Mouse (Mus musculus): ENCODE data around the gene Calhm3. TPM values are rescaled to one million over a fixed set of nuclear protein-coding genes. Genes with fewer than 3 reads are reported as not detected.

Gene Calhm3
- polyA plus RNA-seq, 1 experiment from 2014 or later, result not detected

DNA sequence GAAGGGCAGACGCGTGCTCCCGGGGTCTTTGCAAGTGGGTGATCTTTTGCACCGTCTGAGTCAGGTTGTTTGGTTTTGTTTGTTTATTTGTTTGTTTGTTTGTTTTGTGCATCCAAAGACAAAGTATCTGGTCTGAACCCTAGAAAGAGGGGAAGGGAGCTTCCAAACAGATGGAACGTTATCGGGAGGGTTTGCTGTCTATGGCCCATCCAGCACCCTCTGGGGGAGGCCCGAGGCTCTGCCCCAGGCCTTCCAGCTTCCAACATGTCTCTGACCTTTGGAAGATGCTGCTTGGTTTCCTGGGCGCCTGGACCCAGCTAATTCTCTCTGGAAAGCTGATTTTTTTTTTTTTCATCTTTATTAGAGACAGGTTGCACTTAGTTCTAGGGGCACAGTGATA, 22.4 kb upstream of the Calhm3 start:
- Histone ChIP-seq H3K27ac (no peak overlapping the region), H3K36me3 (no peaks in the 10 kb centered on the region), H3K9ac (no peak overlapping the region), H3K9me3 (peaks cover 8% of the 10 kb centered on the region), H3K4me2 (replicated peaks) (peak overlapping the region; percentile 93), H3K27me3 (peaks cover 31% of the 10 kb centered on the region), H3K4me3 (peak overlapping the region; percentile 68), H3K4me1 (peaks cover 14% of the 10 kb centered on the region)
- ATAC-seq (ENCODE audit: insufficient number of reproducible peaks, insufficient read depth, low FRiP score, low TSS enrichment), result no peak
- WGBS, result 9% methylated on average over 8 of the region's 8 CpGs

DNA sequence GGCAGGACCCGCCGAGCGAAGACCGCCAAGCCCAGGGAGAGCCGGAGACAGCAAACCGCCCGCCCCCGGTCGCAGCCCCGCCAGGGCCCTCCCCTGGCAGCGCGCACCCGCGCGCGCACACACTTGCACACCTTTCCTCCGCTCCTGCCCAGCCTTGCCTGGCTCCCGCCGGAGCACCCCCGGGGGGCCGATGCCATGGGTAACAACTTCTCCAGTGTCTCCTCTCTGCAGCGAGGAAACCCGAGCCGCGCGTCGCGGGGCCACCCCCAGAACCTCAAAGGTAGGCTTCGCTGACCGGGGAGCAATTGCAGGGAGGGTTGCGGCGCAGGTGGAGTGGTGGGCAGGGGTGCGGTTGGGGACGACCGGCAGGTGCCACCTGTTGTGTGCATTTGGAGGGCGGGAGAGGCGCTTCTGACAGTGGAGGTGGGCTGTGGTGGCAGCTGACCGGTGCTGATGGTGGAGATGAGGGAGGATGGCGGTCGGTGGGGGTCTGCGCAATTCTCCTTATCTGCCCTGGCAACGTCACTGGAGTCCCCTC, 21.8 kb upstream of the Calhm3 start:
- 0 out of 2 replicates have a peak, but pooled peaks have one; percentile 57 for ATAC-seq (ENCODE audit: insufficient number of reproducible peaks, insufficient read depth, low FRiP score, low TSS enrichment)
- peak overlapping the region; percentile 93 for H3K4me2 ChIP-seq (replicated peaks)
- H3K9me3 ChIP-seq, result peaks cover 8% of the 10 kb centered on the region
- peaks cover 31% of the 10 kb centered on the region for H3K27me3 ChIP-seq
- WGBS, result under 1% methylated on average over 38 of the region's 42 CpGs
- peak overlapping the region; percentile 50; the same call in 1 of the 2 replicates for H3K27ac ChIP-seq
- peak overlapping the region; percentile 73 for H3K9ac ChIP-seq
- no peaks in the 10 kb centered on the region for H3K36me3 ChIP-seq
- H3K4me3 ChIP-seq, result peak overlapping the region; percentile 68
- H3K4me1 ChIP-seq, result peaks cover 11% of the 10 kb centered on the region

DNA sequence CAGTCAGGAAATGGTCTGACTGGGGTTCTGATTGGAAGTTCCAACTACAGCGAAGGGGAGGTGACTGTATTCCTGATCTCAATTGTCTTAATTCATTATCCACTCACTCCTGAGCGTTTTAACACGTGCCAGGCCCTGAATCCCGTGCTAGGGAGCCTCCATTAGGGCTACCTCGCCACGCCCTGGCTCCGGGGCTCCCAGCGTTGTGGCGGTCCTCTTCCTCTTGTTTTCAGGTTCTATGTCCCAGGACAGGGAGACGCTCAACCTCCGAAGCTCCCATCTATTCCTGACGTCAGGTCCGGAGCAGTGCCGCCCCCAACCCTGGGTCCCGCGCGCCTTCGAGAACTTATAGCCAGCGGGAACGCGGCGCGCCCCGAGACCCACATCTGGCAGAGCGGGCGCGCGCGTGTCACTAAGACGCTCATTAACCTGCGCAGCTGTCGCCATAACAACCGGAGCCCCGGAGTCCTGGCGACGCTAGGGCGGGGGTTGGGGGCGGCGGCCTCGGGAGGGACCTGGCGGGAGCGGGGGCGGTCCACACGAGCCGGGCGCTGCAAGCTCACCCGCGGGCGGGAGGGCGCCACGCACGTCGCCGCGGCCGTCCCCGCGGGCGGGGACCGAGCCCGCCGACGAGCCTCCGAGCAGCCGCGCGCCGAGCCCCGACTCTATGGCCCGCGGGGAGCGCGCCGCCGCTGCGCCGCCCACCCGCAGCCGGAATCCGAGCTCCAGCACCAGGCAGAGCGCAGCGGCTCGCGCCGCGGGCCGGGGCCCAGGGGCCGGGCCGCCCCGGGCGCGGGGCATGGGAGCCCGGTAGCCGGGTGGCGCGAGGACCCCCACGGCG, 21.1 kb upstream of the Calhm3 start, which contains the start of gene Neurl1a:
Neurl1a (plus strand) TSS at position 390 of the 841 bp plus-strand sequence.
- WGBS, result under 1% methylated on average over 77 of the region's 98 CpGs
- Histone ChIP-seq H3K27ac (peak within 1 kb of the TSS; percentile 50; the same call in 1 of the 2 replicates), H3K9ac (peak within 1 kb of the TSS; percentile 73), H3K4me1 (peaks cover 6% of the 10 kb centered on the region), H3K4me3 (peak within 1 kb of the TSS; percentile 68), H3K4me2 (replicated peaks) (peak within 1 kb of the TSS; percentile 93), H3K27me3 (peaks cover 31% of the 10 kb centered on the region), H3K36me3 (no peaks in the 10 kb centered on the region), H3K9me3 (peaks cover 8% of the 10 kb centered on the region)
- peak; percentile 36; the same call in 1 of the 2 replicates for ATAC-seq (ENCODE audit: insufficient number of reproducible peaks, insufficient read depth, low FRiP score, low TSS enrichment)

DNA sequence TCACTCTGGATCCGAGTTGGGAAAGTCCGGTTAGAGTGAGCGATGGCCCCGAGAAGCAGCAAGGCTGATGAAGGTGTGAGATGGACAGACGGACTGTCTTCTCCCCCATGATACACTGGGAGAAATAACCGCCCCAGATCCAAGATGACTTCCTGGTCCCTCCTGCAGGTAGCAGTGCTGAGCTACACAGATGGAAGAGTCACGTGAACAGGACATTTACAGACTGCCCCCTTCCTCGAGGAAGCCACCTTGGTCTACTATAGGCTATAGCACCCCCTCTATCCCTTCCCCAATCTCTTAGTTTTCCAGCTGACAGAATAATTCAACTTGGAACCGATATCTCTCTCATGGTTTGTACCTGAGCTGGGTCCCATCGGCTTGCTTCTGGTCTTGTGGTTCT, 20.4 kb upstream of the Calhm3 start:
- no peak for ATAC-seq (ENCODE audit: insufficient number of reproducible peaks, insufficient read depth, low FRiP score, low TSS enrichment)
- Histone ChIP-seq H3K4me3 (peak overlapping the region; percentile 68), H3K4me1 (peaks cover 6% of the 10 kb centered on the region), H3K4me2 (replicated peaks) (peak overlapping the region; percentile 93), H3K27me3 (peaks cover 31% of the 10 kb centered on the region), H3K27ac (no peak overlapping the region), H3K36me3 (no peaks in the 10 kb centered on the region), H3K9ac (no peak overlapping the region), H3K9me3 (peaks cover 8% of the 10 kb centered on the region)
- WGBS, result 17% methylated on average over 10 of the region's 10 CpGs

DNA sequence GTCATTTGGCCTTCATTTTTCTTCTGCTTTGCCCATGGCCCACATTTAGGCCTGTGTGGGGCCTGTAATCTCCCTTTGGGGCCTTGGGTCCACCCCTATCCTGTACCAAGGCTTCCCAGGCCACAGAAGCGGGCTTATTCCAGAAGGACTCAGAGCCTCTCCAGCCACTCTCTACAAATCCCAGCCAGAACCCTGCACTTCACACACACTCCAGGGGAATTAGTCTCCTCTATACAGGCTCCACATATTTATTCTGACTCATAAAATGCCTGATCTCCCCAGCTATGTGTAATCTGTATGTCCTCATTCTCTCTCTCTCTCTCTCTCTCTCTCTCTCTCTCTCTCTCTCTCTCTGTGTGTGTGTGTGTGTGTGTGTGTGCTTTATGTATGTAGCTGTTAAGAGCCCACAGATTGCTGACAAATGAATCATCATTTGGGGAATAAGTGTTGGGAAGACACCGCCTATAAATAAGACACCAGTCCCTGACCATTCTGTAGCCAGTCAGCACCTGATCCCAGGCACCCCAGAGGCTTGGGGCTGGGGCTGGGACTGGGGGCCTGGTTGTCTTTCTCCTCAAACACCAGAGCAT, 19.4 kb upstream of the Calhm3 start:
- Histone ChIP-seq H3K4me3 (no peak overlapping the region), H3K9me3 (peaks cover 6% of the 10 kb centered on the region), H3K36me3 (no peaks in the 10 kb centered on the region), H3K9ac (no peak overlapping the region), H3K27me3 (peaks cover 31% of the 10 kb centered on the region), H3K27ac (no peak overlapping the region), H3K4me1 (peaks cover 6% of the 10 kb centered on the region), H3K4me2 (replicated peaks) (no peak overlapping the region)
- 83% methylated on average over 2 of the region's 2 CpGs for WGBS
- ATAC-seq (ENCODE audit: insufficient number of reproducible peaks, insufficient read depth, low FRiP score, low TSS enrichment), result no peak

DNA sequence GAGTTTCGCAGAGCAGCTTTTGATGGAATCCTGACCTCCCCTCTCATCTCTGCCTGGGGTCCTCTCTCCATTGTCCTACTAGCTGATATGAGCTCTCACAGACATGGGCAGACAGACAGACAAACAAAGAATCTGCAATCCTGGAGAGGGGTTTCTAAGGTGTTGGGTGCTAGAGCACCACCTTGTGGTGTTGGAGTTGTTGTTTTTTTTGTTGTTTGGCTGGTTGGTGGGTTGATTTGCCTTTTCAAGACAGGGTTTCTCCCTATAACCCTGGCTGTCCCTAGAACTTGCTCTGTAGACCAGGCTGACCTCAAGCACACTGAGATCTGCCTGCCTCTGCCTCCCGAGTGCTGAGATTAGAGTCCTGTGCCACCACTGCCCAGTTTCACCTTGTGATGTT, 17.9 kb upstream of the Calhm3 start:
- H3K27ac ChIP-seq, result no peak overlapping the region
- no peaks in the 10 kb centered on the region for H3K9me3 ChIP-seq
- 71% methylated on average over 2 of the region's 2 CpGs for WGBS
- H3K4me2 ChIP-seq (replicated peaks), result no peak overlapping the region
- no peak overlapping the region for H3K9ac ChIP-seq
- ATAC-seq (ENCODE audit: insufficient number of reproducible peaks, insufficient read depth, low FRiP score, low TSS enrichment), result no peak
- H3K27me3 ChIP-seq, result peaks cover 24% of the 10 kb centered on the region
- no peaks in the 10 kb centered on the region for H3K36me3 ChIP-seq
- no peak overlapping the region for H3K4me3 ChIP-seq
- H3K4me1 ChIP-seq, result peaks cover 6% of the 10 kb centered on the region

DNA sequence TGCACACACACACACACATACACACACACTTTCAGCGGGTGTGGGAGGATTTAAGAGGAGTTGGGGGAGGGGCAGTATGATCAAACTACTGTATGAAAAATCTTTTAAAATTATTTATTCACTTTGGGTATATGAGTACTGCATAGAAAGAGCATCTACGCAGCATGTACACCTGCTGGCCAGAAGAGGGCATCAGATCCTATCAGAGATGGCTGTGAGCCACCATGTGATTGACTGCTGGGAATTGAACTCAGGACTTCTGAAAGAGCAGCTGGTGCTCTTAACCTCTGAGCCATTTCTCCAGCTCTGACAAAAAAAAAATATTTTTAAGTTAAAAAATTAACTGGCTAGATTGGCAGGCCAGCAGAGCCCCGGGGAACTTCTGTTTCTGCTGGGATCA, 17.0 kb upstream of the Calhm3 start:
- ATAC-seq (ENCODE audit: insufficient number of reproducible peaks, insufficient read depth, low FRiP score, low TSS enrichment), result no peak
- no peak overlapping the region for H3K27ac ChIP-seq
- no peak overlapping the region for H3K4me2 ChIP-seq (replicated peaks)
- 46% methylated on average over 3 of the region's 3 CpGs for WGBS
- peaks cover 15% of the 10 kb centered on the region for H3K27me3 ChIP-seq
- no peaks in the 10 kb centered on the region for H3K36me3 ChIP-seq
- peaks cover 3% of the 10 kb centered on the region for H3K4me1 ChIP-seq
- H3K9me3 ChIP-seq, result no peaks in the 10 kb centered on the region
- H3K9ac ChIP-seq, result no peak overlapping the region
- no peak overlapping the region for H3K4me3 ChIP-seq

DNA sequence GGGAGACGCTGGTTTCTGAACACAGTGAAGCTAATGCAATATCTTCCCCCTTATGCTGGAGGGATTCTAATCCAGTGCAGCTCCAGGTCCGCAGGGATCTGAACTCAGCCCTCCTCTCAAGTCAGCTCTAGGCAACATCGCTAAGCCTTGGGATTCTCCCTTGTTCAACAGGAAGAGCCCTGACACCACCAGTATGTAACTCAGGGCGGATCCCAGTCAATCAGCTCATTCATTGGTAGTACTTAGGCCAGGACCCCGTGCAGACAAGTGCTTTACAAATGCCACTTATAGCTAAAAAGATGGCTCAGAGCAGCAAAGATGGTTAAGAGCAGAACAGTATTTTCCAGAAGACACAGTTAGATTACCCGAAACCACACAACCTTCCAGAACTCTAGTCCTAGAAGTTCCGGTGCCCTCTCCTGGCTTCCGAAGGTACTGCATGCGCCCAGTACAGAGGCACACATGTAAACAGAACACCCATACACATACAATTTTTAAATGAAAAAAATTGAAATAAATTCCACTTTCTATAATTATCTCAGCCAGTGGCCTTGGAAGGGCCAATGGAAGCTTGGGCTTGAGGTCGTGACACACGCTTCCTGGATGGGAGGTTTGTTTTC, 11.3 kb upstream of the Calhm3 start:
- Histone ChIP-seq H3K4me3 (no peak overlapping the region), H3K36me3 (no peaks in the 10 kb centered on the region)
- WGBS, result 23% methylated on average over 11 of the region's 11 CpGs

DNA sequence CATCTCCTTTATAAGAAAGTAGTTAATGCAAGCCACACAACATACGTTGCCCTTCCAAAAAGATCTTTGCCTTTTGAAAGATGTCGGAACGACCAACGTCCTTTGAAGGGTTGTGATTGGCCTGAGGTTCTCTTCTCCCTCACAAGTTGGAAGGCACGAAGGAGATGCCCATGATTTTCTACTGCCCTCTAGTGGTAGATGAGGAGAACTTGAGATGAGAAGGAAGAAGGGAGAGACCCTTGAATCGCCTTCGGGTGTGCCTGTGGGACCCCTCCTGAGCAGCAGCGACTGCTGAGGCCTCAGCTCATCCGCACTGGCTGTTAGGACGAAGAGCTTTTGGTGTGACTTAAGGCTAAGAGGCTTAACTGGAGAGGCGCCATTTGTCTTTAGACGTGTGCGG, 10.7 kb upstream of the Calhm3 start:
- H3K27ac ChIP-seq, result no peak overlapping the region
- WGBS, result 10% methylated on average over 13 of the region's 13 CpGs
- H3K27me3 ChIP-seq, result no peaks in the 10 kb centered on the region; the same call in 1 of the 2 replicates
- H3K9me3 ChIP-seq, result no peaks in the 10 kb centered on the region
- no peaks in the 10 kb centered on the region for H3K36me3 ChIP-seq
- ATAC-seq (ENCODE audit: insufficient number of reproducible peaks, insufficient read depth, low FRiP score, low TSS enrichment), result no peak
- no peaks in the 10 kb centered on the region for H3K4me1 ChIP-seq
- no peak overlapping the region for H3K9ac ChIP-seq
- no peak overlapping the region for H3K4me3 ChIP-seq
- H3K4me2 ChIP-seq (replicated peaks), result peak overlapping the region; percentile 18

More for the DNA sequence above, 11.3 kb upstream of the Calhm3 start:
- Histone ChIP-seq H3K4me1 (no peaks in the 10 kb centered on the region), H3K9me3 (no peaks in the 10 kb centered on the region), H3K27me3 (no peaks in the 10 kb centered on the region; the same call in 1 of the 2 replicates), H3K4me2 (replicated peaks) (peak overlapping the region; percentile 18; the same call in 1 of the 2 replicates), H3K27ac (no peak overlapping the region), H3K9ac (no peak overlapping the region)
- ATAC-seq (ENCODE audit: insufficient number of reproducible peaks, insufficient read depth, low FRiP score, low TSS enrichment), result peak; percentile 67; the same call in 1 of the 2 replicates

DNA sequence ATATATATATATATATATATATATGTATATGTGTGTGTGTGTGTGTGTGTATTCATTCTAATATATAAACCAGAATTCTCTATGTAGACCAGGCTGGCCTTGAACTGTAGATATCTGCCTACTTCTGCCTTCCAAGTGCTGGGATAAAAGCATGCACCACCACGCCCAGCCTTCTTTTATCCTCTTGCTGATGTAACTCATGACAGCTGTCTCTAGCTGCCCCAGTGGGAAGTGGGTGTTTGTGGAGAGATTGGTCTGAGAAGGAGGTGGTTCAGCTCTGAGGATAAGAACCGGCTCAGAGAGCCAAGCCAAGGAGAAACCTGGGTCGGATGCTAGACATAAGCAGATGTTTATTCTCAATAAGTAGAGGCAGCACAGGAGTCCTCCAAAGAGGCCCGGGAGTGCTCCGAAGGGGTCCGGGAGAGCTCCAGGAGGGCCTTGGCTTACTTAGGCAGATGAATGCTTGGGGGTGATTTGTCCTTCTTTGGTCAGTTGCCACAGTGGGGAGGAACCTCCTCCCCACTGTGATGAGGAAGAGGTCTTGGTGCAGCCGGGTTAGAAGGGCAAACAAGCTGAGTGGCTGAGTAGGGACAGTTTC, 10.2 kb upstream of the Calhm3 start:
- Histone ChIP-seq H3K36me3 (no peaks in the 10 kb centered on the region), H3K9ac (no peak overlapping the region), H3K4me2 (replicated peaks) (peak overlapping the region; percentile 18; the same call in 1 of the 2 replicates), H3K4me1 (no peaks in the 10 kb centered on the region), H3K27ac (no peak overlapping the region), H3K9me3 (no peaks in the 10 kb centered on the region), H3K4me3 (no peak overlapping the region), H3K27me3 (no peaks in the 10 kb centered on the region; the same call in 1 of the 2 replicates)
- no peak for ATAC-seq (ENCODE audit: insufficient number of reproducible peaks, insufficient read depth, low FRiP score, low TSS enrichment)
- WGBS, result 46% methylated on average over 7 of the region's 7 CpGs

DNA sequence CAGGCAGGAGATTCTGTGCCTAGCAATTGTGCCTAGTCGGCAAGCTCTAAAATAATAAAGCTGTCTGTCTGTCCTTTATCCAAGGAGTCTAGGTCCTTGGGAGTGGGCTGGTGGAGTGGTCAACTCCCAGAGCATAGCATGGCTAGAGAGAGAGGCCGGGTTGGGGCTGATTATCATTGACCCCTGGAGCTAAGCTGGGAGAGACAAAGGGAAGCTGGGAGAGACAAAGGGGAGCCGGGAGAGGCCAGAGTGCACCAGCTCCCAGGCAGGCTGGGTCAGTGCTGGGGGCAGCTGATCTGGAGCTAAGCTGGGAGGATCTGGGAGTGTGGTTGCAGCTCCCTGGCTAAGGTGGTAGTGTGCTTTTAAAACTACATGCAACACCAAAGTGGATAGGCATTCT, 9.2 kb upstream of the Calhm3 start:
- WGBS, result 41% methylated on average over 3 of the region's 3 CpGs
- Histone ChIP-seq H3K36me3 (no peaks in the 10 kb centered on the region), H3K27ac (no peak overlapping the region)

More for the DNA sequence above, 9.2 kb upstream of the Calhm3 start:
- H3K4me2 ChIP-seq (replicated peaks), result no peak overlapping the region
- no peaks in the 10 kb centered on the region for H3K9me3 ChIP-seq
- H3K9ac ChIP-seq, result no peak overlapping the region
- no peaks in the 10 kb centered on the region for H3K4me1 ChIP-seq
- H3K4me3 ChIP-seq, result no peak overlapping the region
- H3K27me3 ChIP-seq, result no peaks in the 10 kb centered on the region; the same call in 1 of the 2 replicates
- ATAC-seq (ENCODE audit: insufficient number of reproducible peaks, insufficient read depth, low FRiP score, low TSS enrichment), result no peak

All from embryonic facial prominence, embryonic 12.5 days (tissue).